Mouse (Mus musculus) spleen, adult 18-20 months (tissue): ENCODE data around the gene Mup1.
"Not testable (repeated sequence)": the region's sequence is repeated elsewhere in the genome, so short reads cannot be mapped to it uniquely, and the experiment has no call there.

Experiments used
- DNase-seq, 2 experiments: peaks; one replicate each; pipeline ENCODE4 v3.0.0; 2022; ENCODE audit warnings: mixed read lengths in 2 of 2

Mup1 gene

GRCm38 (mm10) chr4:60501860-60502259, at the start of gene Mup1:
Gene Mup1 (minus strand): TSS chr4:60501960.
- not testable (repeated sequence) for DNase-seq
